Comparison of ENCODE assay signal across 8 mouse cellular contexts in the genomic region with DNA sequence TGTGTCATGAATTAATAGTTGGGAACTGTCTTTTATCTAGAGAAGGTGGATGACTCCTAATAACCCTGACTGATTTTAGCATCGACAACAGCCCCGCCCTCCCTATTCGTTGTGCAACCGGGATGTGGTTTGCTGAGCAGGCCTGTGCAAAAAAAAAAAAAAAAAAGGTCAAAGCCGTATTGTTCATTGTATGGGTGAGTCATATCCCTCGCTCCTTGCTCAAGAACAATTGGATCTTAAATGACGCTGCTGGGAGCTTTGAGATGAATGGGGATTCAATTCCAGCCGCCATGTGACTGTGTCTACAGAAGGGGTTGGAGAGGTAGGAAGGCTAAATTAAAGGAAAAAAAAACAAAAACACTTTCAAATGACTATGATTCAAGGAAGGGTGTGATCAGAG.
DNase-seq lines count a peak whose midpoint lies in the region; ATAC-seq and TF ChIP-seq lines count a peak whose summit lies in the region.
"Had no signal": no experiment of that assay in that cellular context is flagged by ENCODE, and none has a peak within 500 bp of the region (broad histone marks: within the 10 kb centered on the region; RNA-seq: fewer than 3 reads in every experiment).

No protein-coding gene starts in this region.

- TF ChIP-seq CTCF in spleen, adult 2 months (IDR thresholded peaks at IDR 0.05; ENCODE audit: extremely low read depth, insufficient read depth, insufficient read length, insufficient replicate concordance) = no peak

- no peaks in the 10 kb centered on the region for H3K27me3 ChIP-seq in spleen, adult 2 months (ENCODE audit: control insufficient read depth, insufficient read depth, low read length)
- H3K27me3 ChIP-seq: neural tube, embryonic 13.5 days had no signal

- no peaks in the 10 kb centered on the region for H3K36me3 ChIP-seq in spleen, adult 2 months (ENCODE audit: control insufficient read depth, insufficient read depth, low read length)
- H3K36me3 ChIP-seq: neural tube, embryonic 13.5 days had no signal

- no peak for TF ChIP-seq POLR2A in spleen, adult 2 months (IDR thresholded peaks at IDR 0.05; ENCODE audit: low read depth, low read length)

- ATAC-seq in hematopoietic stem cell, adult 5-6 weeks (replicated peaks in 1 of 2; ENCODE audit: insufficient read depth in 1 of 2, low FRiP score in 2 of 2, low TSS enrichment in 1 of 2, low read depth in 1 of 2, poor library complexity in 2 of 2, severe bottlenecking in 2 of 2) = peak; percentile 87 to 93

- intact Hi-C loops in left cerebral cortex, postnatal 14 days (cut with DNase I) = no loop called here

- peak; percentile 32 to 44 for DNase-seq in spleen, adult 2 months (ENCODE audit: low read depth in 1 of 2, low spot score in 2 of 2)
- DNase-seq in spleen, postnatal 14 days (ENCODE audit: low spot score in 2 of 2) = no peak
- peak; percentile 43 for DNase-seq in ZHBTc4 (ENCODE audit: low read depth, low spot score)
- DNase-seq in skeletal muscle tissue, adult 2 months (ENCODE audit: low read depth, low spot score) = peak; percentile 21
- no peak for DNase-seq in gastrocnemius, postnatal 4 days (ENCODE audit: low spot score in 2 of 2)
- no peak for DNase-seq in left cerebral cortex, postnatal 14 days (ENCODE audit: low spot score in 2 of 2)

- H3K27ac ChIP-seq in spleen, adult 2 months (ENCODE audit: insufficient read depth, low read length) = no peak overlapping the region
- H3K27ac ChIP-seq: neural tube, embryonic 13.5 days had no signal

- no peak overlapping the region for H3K4me3 ChIP-seq in spleen, adult 2 months (ENCODE audit: extremely low read depth, insufficient read depth, insufficient read length)
- H3K4me3 ChIP-seq: neural tube, embryonic 13.5 days had no signal

- 11% methylated on average over 8 of the region's 8 CpGs for WGBS in spleen, adult 2 months

- H3K4me1 ChIP-seq in spleen, adult 2 months (ENCODE audit: control insufficient read depth, insufficient read depth, insufficient read length) = peaks cover 8% of the 10 kb centered on the region

Comparison
In these comparisons a context has a peak if more than half of its experiments do, and no peak if none do; other contexts are left out.
1. DNase-seq: peak in spleen, adult 2 months (2 of 2), ZHBTc4 (single experiment) and skeletal muscle tissue, adult 2 months (single experiment); none in spleen, postnatal 14 days (0 of 2), gastrocnemius, postnatal 4 days (0 of 2) and left cerebral cortex, postnatal 14 days (0 of 2).